Mouse (Mus musculus) lung, postnatal 10 days (tissue): ENCODE results near the gene Tmed10.

Experiments
- DNase-seq: peaks from one replicate; pipeline ENCODE4 v3.0.0; 2021

The Tmed10 gene

DNA sequence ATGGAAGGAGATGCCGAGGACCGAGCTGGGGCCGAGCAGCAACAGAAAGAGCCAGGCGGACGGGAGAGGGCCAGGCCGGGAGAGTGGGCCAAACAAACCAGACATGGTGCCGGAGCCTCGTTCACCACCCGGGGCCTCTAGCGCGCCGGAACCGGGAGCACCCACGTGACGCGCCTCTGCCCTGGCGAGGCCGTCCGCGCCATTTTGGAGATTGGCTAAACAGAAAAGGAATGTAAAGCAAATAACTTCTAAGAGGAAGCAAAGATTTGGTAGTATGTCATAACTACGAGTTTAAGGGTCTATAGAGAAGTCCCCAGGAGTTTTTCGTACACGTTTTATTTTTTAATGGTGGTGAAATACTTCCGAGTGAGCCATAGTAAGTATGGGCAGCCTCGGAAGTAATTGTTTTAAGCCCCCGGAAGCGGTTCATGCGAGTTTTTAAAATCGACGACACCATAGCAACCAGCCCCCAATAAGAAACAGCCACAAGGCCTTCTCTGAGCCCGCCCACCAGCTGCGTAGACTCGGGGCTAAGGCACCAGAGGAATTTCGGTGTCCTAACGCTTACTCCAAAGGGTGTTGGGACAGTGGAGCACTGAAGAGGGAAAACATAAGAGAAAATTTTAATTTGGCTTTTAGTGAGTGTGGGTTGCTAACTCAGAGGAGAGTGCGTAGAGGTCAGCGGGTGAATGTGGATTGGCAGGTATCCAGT is at the start of gene Tmed10:
Tmed10 (minus strand) TSS at position 287 of the 712 bp plus-strand sequence.
- peak; percentile 95 for DNase-seq

DNA sequence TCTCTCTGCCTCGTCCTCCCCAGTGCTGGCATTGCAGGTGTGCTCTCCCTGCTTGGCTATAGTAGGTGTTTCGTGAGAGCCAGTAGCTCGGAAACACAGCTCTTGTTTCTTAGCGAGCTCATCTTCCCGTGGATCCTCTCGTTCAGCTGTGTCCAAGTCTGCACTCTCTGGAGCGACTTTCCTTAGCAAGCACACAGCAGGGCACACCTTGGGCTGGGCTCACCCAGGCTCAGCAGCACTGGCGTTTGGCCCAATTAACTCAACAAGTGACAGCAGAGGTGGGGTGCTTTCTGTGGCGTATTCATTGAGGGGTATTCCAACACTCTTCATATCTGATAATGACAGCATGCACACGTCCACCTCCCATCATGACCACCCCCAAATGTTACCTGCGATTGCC is 48.6 kb upstream of the Tmed10 start:
- DNase-seq = no peak

DNA sequence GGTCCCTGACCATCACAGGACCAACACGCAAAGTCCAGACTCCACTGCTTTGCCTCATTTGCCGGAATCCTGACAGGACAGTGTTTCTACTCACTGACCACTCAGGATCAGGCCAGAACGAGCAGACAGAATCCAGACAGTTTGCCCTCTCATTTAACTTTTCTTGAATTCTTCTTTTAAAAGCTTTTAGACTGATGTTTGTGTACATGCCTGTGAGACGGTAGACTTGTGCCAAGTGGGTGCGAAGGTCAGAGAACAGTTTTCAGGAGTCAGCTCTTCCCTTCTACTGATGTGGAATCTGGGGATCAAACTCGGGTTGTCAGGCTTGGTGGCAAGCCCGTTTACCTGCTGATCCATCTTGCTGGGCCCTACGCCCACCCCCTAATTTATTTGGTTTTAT is 47.9 kb upstream of the Tmed10 start:
- no peak for DNase-seq

DNA sequence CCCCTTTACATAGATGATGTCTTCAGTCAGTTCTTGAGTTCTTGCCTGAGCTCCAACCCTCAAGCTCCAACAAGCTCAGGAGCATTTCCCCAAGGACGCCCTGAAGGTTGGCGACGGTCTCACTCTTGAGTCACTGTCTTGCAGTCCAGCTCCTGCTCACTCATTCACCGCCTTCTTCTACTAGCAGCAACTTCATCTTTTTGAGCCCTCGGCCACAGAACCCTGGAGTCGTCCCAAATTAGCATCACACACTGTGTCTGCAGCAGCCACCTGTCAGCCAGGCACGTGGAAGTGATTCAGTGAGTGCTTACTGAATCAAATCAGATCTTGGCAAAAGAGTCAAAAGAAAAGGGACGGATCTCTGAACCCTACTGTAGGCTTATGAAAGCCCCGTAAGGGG is 46.3 kb upstream of the Tmed10 start:
- no peak for DNase-seq

DNA sequence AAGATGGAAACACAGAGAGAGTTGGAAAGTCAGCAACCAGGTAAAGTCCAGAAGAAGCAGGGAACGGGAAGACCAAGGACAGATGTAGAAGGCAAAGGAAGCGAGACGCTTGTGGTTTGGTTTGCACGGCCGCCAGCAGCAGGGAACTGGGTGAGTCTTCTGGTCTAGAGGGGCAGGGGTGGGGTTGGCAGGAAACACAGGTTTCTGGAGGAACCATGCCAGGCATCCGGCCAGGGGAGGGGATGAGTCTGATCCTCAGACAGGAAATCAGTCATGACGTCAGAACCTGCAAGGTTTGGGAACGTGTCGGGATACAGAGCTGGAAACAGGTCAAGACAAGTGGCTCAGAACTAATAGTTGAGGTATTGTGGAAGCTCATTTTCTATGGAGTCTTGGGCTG is 43.2 kb upstream of the Tmed10 start:
- peak; percentile 86 for DNase-seq

DNA sequence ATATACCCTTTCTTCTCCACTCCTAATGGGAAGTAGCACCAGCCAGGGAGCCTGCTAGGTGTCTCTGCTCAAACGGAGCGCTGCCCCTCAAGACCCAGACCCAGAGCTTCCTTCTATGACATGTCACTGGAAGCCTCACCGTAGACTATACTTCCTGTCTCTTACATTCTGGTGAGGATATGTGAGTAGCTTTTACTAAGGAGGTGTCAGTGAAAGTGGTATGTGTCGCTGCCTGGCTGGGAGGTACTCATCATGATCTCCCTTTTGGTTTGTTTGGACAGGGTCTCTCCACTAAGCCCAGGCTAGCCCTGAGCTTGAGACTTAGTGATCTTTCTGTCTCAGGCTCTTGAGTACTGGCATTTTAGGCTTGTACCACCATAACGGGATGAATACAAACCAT is 41.7 kb upstream of the Tmed10 start:
- DNase-seq = no peak

DNA sequence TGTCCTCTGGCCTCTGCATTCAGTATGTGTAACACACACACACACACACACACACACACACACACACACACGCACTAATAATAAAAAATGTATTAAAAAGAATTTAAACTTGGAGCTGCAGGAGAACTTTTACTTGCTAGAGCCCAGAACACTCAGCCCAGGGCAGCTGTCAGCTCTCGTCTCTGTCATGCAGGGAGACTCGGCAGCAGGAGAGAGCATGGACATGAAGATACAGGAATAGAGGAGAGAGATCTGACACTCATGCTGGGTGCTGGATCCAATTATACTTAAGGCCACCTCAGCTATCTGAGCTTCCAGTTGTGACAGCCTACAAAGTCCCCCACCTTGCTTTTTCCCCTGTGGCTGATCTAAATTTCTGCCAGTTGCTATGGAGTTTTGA is 41.2 kb upstream of the Tmed10 start:
- no peak for DNase-seq

DNA sequence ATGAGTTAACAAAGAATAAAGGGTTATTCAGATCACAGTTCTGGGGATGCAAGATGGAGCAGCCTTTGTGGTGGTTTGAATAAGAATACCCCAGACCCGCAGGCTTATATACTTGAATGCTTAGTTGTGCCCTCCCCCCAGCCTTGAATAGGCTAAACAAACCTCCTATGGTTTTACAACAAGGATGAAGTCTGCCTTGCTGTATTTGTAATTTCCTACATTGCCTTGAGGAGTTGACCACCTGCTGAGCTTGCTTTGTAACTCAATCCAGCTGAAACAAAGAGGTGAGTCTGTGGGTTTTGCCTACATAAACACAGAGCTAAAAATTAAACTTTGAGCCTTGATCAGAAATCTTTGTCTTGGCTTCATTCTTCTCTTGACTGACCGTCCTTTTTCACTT is 36.5 kb upstream of the Tmed10 start:
- DNase-seq = no peak

DNA sequence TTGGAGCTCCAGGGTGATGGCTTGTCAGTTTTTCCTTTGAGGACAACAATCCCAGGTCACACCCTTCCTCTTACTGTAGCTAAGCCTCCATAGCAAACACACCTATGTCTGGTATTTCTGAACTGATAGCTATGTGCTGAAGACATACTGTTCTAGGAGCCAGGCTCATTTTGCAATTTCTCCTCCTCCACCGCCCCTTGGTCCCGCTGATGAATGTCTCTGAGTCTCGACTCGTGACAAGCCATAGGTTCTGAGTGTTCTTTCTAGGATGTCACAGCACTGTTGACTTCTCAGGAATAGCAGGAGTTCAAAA is 23.3 kb upstream of the Tmed10 start:
- DNase-seq = peak; percentile 50

DNA sequence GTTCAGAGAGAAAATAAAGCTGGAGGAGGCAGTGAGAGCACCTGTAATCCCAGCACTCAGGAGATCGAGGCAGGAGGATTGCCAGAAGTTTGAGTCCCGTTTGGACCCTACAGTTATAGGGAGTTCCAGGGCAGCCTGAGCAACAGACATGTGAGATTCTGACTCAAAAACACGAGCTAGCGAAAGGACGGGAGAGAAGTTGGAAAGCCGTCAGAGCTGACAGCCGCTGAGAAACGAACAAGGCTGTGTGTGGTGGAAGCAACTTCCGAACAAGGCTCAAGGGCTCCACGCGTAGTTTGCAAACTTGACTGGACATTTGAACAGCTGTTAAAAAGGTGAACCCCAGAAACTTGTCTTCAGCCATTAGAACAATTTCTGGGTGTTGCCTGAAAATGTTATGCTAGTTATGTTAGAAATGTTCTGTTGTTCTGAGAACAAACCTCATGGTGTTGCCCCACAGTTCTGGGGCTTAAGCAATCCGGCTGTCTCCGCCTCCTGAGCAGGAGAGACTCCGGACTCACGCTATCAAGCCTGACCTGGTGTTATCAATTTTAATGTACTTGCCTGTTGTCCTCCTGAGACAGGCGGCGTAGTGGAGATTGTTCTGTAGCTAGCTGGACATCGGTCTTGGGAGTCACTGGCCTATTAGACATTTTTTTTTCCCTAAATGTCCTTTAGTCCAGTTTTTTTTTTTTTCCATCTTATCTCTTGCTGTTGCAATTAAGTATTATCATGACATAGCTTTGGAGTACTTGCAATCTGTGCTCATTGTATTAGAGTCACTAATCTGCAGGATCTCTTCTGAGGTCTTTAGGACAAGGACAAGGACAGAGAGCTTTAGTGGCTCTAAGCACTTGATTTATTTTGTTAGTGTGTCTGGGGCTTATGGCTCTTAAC is 22.7 kb upstream of the Tmed10 start:
- peak; percentile 75 for DNase-seq

DNA sequence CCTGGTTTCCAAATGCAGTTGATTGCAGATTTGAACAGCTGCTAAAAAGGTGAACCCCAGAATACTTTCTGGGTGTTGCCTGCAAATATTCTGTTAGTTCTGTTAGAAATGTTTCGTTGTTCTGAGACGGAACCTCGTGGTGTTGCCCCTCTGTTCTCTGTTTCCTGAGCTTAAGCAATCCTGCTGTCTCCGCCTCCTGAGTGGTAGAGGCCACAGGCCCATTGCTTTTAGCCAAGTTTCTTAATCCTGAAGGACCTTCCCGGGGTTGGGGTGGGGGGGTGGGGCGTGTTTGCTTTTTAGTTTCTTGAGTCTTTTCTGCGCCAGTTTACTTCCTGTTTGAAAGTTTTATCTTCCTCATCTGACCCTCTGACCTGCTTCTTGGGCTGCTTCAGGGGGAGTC is 19.3 kb upstream of the Tmed10 start:
- DNase-seq = peak; percentile 59

DNA sequence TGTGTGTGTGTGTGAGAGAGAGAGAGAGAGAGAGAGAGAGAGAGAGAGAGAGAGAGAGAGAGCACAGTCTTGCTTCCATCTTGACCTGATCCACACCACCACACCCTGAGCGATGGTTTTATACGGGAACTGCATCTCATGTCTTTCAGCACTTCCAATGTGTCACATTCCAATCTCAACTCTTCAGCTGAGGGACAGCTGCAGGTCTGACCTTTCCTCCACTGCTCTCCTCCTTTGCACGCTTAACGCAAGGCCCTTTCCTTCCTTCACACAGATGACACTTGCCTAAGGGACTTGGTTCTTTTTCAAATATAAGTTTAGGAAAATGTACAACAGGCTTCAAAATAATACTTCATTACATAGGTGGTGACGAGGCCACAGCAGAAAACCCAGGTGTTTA is 18.9 kb upstream of the Tmed10 start:
- no peak for DNase-seq

DNA sequence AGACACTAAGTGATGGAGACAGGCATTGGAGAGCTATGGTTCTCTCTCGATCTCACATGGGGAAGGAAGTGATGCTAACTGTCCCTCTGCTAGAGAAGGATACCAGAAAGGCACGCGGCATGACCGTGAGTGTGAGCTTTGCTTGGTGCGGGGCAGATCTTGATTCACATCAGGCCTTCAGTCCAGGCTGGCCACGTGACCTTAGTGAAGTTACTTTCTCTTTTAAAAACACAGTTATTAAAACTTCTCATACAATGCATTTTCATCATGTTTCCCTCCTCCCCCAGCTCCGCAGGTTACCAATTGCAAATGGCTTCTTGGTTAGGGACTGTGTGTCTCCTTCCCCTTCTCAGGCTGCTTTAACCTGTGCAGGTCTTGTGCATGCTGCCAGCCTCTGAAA is 16.5 kb upstream of the Tmed10 start:
- DNase-seq = no peak

DNA sequence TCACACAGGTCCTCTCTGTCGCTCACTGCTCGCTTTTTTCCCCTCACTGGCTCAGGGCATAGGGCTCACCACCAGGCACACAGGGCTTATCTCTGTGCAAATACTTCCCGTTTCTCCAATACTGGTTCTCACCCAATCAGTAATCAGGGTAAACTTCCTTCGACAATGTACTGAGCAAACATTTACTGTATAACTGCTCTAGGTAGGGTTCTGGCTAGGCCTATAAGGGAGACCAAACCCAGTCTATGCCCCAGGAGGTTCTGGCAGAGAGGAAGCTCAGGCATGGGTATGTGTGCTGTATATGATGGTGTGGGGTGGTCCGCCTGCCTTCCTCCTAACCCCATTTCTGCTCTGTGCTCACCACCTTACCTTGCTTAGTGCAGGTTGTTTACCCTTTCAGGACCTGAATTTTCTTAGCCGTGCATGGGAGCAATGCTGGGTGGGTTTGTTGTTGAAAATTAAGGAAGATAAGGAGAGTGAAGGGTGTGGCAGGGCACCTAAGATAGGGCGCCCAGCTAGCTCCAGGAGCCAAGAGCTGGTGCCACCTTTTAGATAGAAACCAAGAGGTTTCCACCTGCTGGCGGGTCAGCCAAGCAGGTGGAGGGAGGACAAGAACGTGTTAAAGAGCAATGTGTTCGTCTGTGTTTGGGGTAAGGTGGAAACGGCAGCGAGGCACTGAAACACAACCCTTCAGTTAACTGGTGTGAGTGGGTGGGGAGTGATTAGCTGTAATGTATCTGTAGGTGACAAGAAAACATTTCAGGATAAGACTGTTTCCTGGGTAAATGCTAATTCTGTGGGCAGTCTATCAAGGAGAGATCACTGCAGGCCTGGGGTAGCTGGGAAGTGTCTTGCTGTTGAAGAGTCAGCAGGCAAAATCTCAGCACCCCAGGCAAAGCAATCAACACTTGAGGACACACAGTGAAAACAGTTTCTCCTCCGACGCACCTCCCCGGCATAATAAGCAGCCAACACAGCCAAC is 14.8 kb upstream of the Tmed10 start:
- DNase-seq = no peak

DNA sequence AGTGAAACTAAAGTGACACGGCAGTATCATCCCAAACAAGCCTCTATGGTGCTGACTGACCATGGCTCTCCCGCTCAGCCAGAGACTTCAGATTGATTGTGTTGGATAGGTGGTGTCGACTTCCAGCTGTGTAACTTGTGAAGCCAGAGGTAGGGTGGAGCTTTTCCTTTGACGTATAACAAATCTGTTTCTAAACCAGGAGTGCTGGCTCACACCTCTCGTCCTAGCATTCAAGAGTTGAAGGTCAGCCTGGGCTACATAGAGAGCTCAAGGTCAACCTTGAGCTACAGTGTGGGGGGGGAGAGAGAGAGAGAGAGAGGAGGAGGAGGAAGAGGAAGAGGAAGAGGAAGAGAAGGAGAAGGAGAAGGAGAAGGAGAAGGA is 11.3 kb upstream of the Tmed10 start:
- DNase-seq = no peak

DNA sequence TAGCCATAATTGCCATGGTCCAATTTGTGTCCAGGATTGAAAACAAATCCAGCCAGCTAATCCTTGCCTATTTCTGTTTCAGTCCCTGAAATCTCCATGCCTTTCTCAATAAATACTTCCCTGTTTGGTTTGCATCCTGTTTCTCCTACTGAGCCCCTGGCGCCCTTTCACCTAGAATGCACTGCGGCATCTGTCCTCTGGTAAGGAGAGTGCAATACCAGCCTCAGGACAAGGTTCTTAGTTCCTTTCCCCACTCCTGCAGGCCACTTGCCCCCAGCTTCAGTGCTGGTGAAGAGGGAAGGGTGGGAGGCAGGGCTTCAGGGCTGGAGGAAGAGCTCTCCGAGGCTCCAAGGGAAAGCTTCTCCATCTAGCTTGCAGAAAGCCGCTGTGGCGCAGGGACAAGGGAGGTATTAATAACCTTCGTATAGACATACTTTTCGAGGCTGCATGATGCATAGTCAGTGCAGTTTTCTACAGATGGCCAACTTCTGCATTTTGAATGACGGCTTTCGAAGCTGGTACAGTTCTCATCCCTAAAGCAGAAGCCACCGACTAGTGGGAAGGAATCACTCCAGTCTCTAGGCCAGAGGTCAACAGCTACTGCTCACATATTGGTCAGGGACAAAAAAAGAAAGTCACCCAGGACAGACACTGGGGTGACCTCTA is 10.8 kb upstream of the Tmed10 start:
- DNase-seq = no peak

DNA sequence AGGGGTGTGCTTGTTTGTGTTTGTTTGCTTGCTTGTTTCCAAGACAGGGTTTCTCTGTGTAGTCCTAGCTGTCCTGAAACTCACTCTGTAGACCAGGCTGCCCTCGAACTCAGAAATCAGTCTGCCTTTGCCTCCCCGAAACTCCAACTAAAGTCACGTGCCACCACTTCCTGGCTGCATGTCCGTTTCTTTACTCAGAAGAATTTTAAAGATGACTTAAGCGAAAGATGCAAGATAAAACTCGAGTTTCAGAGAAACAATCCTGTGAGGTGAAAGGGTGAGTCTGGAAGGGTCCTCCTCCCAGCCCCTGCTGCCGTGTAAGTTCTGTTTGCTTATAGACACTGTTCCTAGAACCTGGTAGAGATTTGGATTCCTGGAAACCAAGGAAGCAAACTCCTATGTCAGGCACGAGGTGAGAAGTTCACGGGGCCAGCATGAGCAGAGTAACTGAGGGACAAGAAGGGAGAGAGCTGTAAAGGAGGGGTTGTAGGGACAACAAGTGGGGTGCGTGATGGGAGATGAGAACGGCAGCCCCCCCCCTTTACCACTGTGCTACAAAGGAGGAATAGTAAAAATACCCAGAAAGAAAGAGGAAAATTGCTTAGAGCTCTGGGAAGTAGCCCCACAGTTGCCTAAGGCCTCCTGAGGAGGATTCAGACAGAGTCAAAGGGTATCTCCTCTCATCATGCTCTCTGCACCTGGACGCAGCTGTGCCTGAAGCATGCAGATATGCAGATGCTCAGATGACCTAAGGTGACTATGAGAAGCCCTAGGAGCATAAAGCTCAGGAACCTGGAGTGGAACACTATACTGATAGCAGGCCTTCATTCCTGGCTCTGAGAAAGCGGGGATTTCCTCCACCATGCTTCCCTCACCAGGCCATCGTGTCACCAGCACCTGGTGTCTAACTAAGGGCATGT is 8.4 kb upstream of the Tmed10 start:
- DNase-seq = no peak

DNA sequence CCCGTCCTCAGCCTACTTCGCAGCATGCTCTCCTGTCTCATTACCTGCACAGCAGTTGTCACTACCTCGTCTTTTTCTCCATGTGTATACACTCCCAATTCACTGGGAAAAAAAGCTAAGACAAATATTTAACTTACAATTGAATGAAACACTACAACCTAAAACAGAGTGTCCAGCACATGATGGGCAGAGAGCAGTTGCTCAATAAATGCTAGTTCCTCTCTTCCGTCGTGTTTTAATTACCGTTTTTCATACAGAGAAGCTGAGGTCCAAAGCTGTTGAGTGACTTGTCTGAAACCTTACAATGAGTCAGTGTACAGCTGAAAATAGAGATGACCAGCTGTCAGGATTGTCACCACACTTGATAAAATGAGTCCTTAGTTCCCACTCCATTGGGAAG is 6.9 kb upstream of the Tmed10 start:
- no peak for DNase-seq

DNA sequence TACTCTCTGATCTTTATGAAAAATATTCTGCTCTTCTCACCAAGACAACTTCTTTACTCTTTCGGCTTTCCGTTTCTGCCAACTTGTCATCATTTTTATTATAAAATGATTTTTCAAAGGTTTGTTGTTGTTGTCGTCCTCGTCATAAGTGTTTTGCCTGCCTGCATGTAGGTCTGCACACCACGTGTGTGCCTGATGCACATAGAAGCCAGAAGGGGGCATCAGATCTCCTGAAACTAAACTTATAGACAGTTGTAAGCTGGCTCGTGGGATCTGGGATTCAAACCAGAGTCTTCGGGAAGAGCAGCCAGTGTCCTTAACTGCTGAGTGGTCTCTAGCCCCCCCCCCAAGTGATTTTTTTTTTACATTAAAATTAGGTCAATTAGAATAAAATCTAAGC is 6.3 kb upstream of the Tmed10 start:
- DNase-seq = no peak

DNA sequence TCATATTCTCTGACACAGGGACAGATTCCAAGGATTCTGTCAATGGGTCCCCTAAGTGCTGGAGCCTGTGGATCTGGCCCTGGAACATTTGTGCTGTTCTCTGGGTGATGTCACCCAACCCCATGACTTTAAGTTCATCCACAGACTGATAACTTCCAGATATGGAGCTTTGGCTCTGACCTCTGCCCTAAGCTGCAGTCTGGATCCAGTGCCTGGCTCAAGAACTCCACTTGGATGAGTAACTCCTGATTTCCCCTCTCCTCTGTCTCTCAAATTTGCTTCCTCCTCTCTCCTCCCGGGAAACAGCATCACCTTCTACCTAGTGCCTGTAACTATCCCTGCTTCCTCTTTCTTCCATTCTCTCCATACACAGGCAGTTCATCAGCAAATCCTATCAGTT is 5.7 kb upstream of the Tmed10 start:
- no peak for DNase-seq

DNA sequence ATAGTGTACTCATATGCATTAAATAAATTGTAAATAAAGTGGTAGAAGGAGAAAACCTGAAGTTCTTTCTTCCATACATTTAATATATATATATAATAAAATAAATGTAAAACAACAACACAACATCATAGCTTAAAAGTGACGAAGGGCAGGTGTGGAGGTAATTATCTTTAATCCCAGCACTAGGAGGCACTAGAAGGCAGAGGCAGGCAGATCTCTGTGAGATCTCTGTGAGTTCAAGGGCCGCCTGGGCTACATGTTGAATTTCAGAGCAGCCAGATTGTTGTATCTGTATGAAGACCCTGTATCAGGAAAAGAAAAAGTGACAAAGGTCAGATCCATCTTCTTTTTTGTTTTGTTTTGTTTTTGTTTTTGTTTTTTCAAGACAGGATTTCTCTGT is 3.6 kb upstream of the Tmed10 start:
- DNase-seq = no peak
